Mouse (Mus musculus) heart, postnatal 36 days (tissue): ENCODE measurements around the gene Mrc1. TPM values are rescaled to one million over a fixed set of nuclear protein-coding genes. Genes with fewer than 3 reads are reported as not detected.
"Not testable (repeated sequence)": the region's sequence is repeated elsewhere in the genome, so short reads cannot be mapped to it uniquely, and the experiment has no call there.

ENCODE experiments used
- DNase-seq, 2 experiments: peaks; one replicate each; pipeline ENCODE4 v3.0.0; 2021 to 2022
- intact Hi-C: fragments of 180-260 bp; cut with DNase I; formaldehyde crosslinking; loops from one replicate; pipeline ENCODE4 v1.15.1; 2025
- total RNA-seq, 2 experiments: library from RNA; stranded (reverse); gene quantifications; 2 replicates each; pipeline ENCODE4 v1.2.3; 2021

Gene Mrc1
- 10 to 100 TPM; 17.3 to 22.4 TPM for total RNA-seq

- DNase-seq = peak in 1 of 2 experiments; percentile 15
- intact Hi-C loops = no loop called here
Measured at GRCm38 (mm10) chr2:14229149-14229548, at the start of gene Mrc1. Gene Mrc1 (plus strand): TSS chr2:14229392.

- intact Hi-C loops = no loop called here
- DNase-seq = no peak
Measured at GRCm38 (mm10) chr2:14184375-14184774, 44.8 kb upstream of the Mrc1 start.

GRCm38 (mm10) chr2:14190684-14191083 lies 38.5 kb upstream of the Mrc1 start:
- intact Hi-C loops = no loop called here
- no peak for DNase-seq

GRCm38 (mm10) chr2:14191601-14192000 lies 37.6 kb upstream of the Mrc1 start:
- intact Hi-C loops = no loop called here

GRCm38 (mm10) chr2:14192046-14192445 lies 37.1 kb upstream of the Mrc1 start:
- no peak for DNase-seq
- intact Hi-C loops = no loop called here

More at GRCm38 (mm10) chr2:14191601-14192000, 37.6 kb upstream of the Mrc1 start:
- DNase-seq = no peak

GRCm38 (mm10) chr2:14198325-14198903 lies 30.8 kb upstream of the Mrc1 start:
- DNase-seq, intact Hi-C loops: not testable (repeated sequence)

GRCm38 (mm10) chr2:14199621-14200020 lies 29.6 kb upstream of the Mrc1 start:
- intact Hi-C loops = no loop called here
- no peak for DNase-seq

GRCm38 (mm10) chr2:14200879-14201445 lies 28.2 kb upstream of the Mrc1 start:
- DNase-seq, intact Hi-C loops: not testable (repeated sequence)

GRCm38 (mm10) chr2:14204308-14204707 lies 24.9 kb upstream of the Mrc1 start:
- intact Hi-C loops = no loop called here
- no peak for DNase-seq

GRCm38 (mm10) chr2:14206798-14207197 lies 22.4 kb upstream of the Mrc1 start:
- no peak for DNase-seq
- intact Hi-C loops = no loop called here

- intact Hi-C loops = no loop called here
- DNase-seq = no peak
Measured at GRCm38 (mm10) chr2:14210731-14211130, 18.5 kb upstream of the Mrc1 start.

GRCm38 (mm10) chr2:14211606-14212005 lies 17.6 kb upstream of the Mrc1 start:
- no peak for DNase-seq
- intact Hi-C loops = no loop called here

- intact Hi-C loops = no loop called here
- no peak for DNase-seq
Measured at GRCm38 (mm10) chr2:14214764-14215163, 14.4 kb upstream of the Mrc1 start.

- intact Hi-C loops = no loop called here
- no peak for DNase-seq
Measured at GRCm38 (mm10) chr2:14216653-14217052, 12.5 kb upstream of the Mrc1 start.

GRCm38 (mm10) chr2:14218126-14218525 lies 11.1 kb upstream of the Mrc1 start:
- no peak for DNase-seq
- intact Hi-C loops = no loop called here

- intact Hi-C loops = no loop called here
- no peak for DNase-seq
Measured at GRCm38 (mm10) chr2:14224387-14224786, 4.8 kb upstream of the Mrc1 start.

- intact Hi-C loops = no loop called here
Measured at GRCm38 (mm10) chr2:14228495-14228894, 697 bp upstream of the Mrc1 start.

GRCm38 (mm10) chr2:14229979-14230378 lies 787 bp downstream of the Mrc1 start:
- intact Hi-C loops = no loop called here
- DNase-seq = no peak

More at GRCm38 (mm10) chr2:14228495-14228894, 697 bp upstream of the Mrc1 start:
- DNase-seq = no peak

- intact Hi-C loops = no loop called here
- DNase-seq = no peak
Measured at GRCm38 (mm10) chr2:14232897-14233296, 3.7 kb downstream of the Mrc1 start.

- intact Hi-C loops = no loop called here
Measured at GRCm38 (mm10) chr2:14233983-14234382, 4.8 kb downstream of the Mrc1 start.

GRCm38 (mm10) chr2:14235319-14235718 lies 6.1 kb downstream of the Mrc1 start:
- no peak for DNase-seq
- intact Hi-C loops = no loop called here

More at GRCm38 (mm10) chr2:14233983-14234382, 4.8 kb downstream of the Mrc1 start:
- DNase-seq = no peak

- DNase-seq = no peak
- intact Hi-C loops = no loop called here
Measured at GRCm38 (mm10) chr2:14236920-14237319, 7.7 kb downstream of the Mrc1 start.

GRCm38 (mm10) chr2:14237723-14238122 lies 8.5 kb downstream of the Mrc1 start:
- DNase-seq = no peak
- intact Hi-C loops = no loop called here
